Mouse (Mus musculus) limb, embryonic 11.5 days (tissue): ENCODE measurements around the gene Inpp4b. TPM values are rescaled to one million over a fixed set of nuclear protein-coding genes. Genes with fewer than 3 reads are reported as not detected.

Experiments used
- ATAC-seq: fragments of 200-750 bp; cut with Nextera tagmentation; 2 replicates; pipeline ENCODE4 v1.8.0; 2017; ENCODE audit warnings: low read depth; ENCODE audit not compliant: insufficient number of reproducible peaks, low FRiP score, low TSS enrichment
- DNase-seq: peaks from one replicate; pipeline ENCODE4 v3.0.0-alpha.2; 2015; ENCODE audit warnings: low spot score
- H3K27ac ChIP-seq: fragments of 300-500 bp; sonication (generic); replicated peaks from 2 replicates; pipeline ENCODE4 v1.5.1; 2014; ENCODE audit warnings: low read depth, mild to moderate bottlenecking, low read length
- H3K27me3 ChIP-seq: fragments of 300-500 bp; sonication (generic); 2 replicates; pipeline ENCODE4 v1.6.1; 2014; ENCODE audit warnings: mild to moderate bottlenecking, low read length, mixed read lengths; ENCODE audit not compliant: control insufficient read depth, insufficient read depth
- H3K36me3 ChIP-seq: fragments of 300-500 bp; sonication (generic); 2 replicates; pipeline ENCODE4 v1.6.1; 2014; ENCODE audit warnings: mild to moderate bottlenecking, low read length, moderate library complexity, mixed read lengths; ENCODE audit not compliant: control insufficient read depth, insufficient read depth
- H3K4me1 ChIP-seq: fragments of 300-500 bp; sonication (generic); 2 replicates; pipeline ENCODE4 v1.6.1; 2014; ENCODE audit warnings: low read length, mixed read lengths; ENCODE audit not compliant: control insufficient read depth, insufficient read depth
- H3K4me2 ChIP-seq: fragments of 300-500 bp; sonication (generic); 2 replicates; pipeline ENCODE4 v1.6.1; 2014; ENCODE audit warnings: low read depth, mild to moderate bottlenecking, moderate library complexity; ENCODE audit not compliant: severe bottlenecking
- H3K4me3 ChIP-seq: fragments of 300-500 bp; sonication (generic); 2 replicates; pipeline ENCODE4 v1.5.1; 2014; ENCODE audit warnings: low read depth, low read length
- H3K9ac ChIP-seq: fragments of 300-500 bp; sonication (generic); 2 replicates; pipeline ENCODE4 v1.6.1; 2014; ENCODE audit warnings: mild to moderate bottlenecking, low read length
- H3K9me3 ChIP-seq: fragments of 300-500 bp; sonication (generic); 2 replicates; pipeline ENCODE4 v1.6.1; 2016; ENCODE audit warnings: low read length; ENCODE audit not compliant: control insufficient read depth
- WGBS: fragments of 180-500 bp; shearing (Covaris S2); extraction: QIAGEN DNeasy Blood & Tissue Kit; methylation state at CpG from one replicate; pipeline ENCODE4 v1.1.7; 2014; 5-methylcytosine and 5-hydroxymethylcytosine counted together
- polyA plus RNA-seq: library from polyadenylated mRNA; unstranded; fragments of >200 nt; fragmentation: Nextera tagmentation; extraction: Ambion mirVana; gene quantifications from 2 replicates; pipeline ENCODE4 v1.2.1, GENCODE M21; 2014

The Inpp4b gene
- polyA plus RNA-seq, 1 experiment from 2014 or later, result 8.8 TPM

GRCm38 (mm10) chr8:81601136-81601535 lies 258.8 kb downstream of the Inpp4b start:
- DNase-seq (no peak), ATAC-seq (no peak)
- H3K27me3 ChIP-seq, result no peaks in the 10 kb centered on the region
- no peak overlapping the region for H3K27ac ChIP-seq
- H3K4me1 ChIP-seq, result no peaks in the 10 kb centered on the region
- no peaks in the 10 kb centered on the region for H3K36me3 ChIP-seq
- no peak overlapping the region for H3K4me3 ChIP-seq
- H3K4me2 ChIP-seq, result no peak overlapping the region
- no peak overlapping the region for H3K9ac ChIP-seq
- H3K9me3 ChIP-seq, result no peaks in the 10 kb centered on the region

GRCm38 (mm10) chr8:81608082-81608481 lies 265.7 kb downstream of the Inpp4b start:
- ATAC-seq, result no peak
- Histone ChIP-seq H3K9ac (no peak overlapping the region), H3K4me3 (no peak overlapping the region), H3K27ac (no peak overlapping the region), H3K4me1 (no peaks in the 10 kb centered on the region), H3K9me3 (no peaks in the 10 kb centered on the region), H3K4me2 (no peak overlapping the region), H3K36me3 (no peaks in the 10 kb centered on the region), H3K27me3 (no peaks in the 10 kb centered on the region)
- 96% methylated on average over 1 of the region's 1 CpGs for WGBS
- DNase-seq, result no peak

- no peak overlapping the region for H3K9ac ChIP-seq
- H3K27ac ChIP-seq, result no peak overlapping the region
- WGBS, result 84% methylated on average over 4 of the region's 4 CpGs
- DNase-seq (no peak), ATAC-seq (no peak)
- H3K27me3 ChIP-seq, result no peaks in the 10 kb centered on the region
- H3K4me3 ChIP-seq, result no peak overlapping the region
- no peak overlapping the region for H3K4me2 ChIP-seq
- H3K4me1 ChIP-seq, result no peaks in the 10 kb centered on the region
- H3K9me3 ChIP-seq, result no peaks in the 10 kb centered on the region
- no peaks in the 10 kb centered on the region for H3K36me3 ChIP-seq
These were observed 266.7 kb downstream of the Inpp4b start for GRCm38 (mm10) chr8:81609064-81609463.

- ATAC-seq (no peak), DNase-seq (no peak)
- Histone ChIP-seq H3K36me3 (no peaks in the 10 kb centered on the region), H3K9ac (no peak overlapping the region), H3K4me1 (no peaks in the 10 kb centered on the region), H3K27me3 (no peaks in the 10 kb centered on the region), H3K27ac (no peak overlapping the region), H3K4me3 (no peak overlapping the region), H3K9me3 (no peaks in the 10 kb centered on the region), H3K4me2 (no peak overlapping the region)
- 77% methylated on average over 2 of the region's 2 CpGs for WGBS
These were observed 270.3 kb downstream of the Inpp4b start for GRCm38 (mm10) chr8:81612611-81613010.

GRCm38 (mm10) chr8:81614135-81614534 lies 271.8 kb downstream of the Inpp4b start:
- DNase-seq, result no peak
- H3K27me3 ChIP-seq, result no peaks in the 10 kb centered on the region
- no peak overlapping the region for H3K27ac ChIP-seq
- no peak overlapping the region for H3K4me3 ChIP-seq
- no peak for ATAC-seq
- 76% methylated on average over 1 of the region's 1 CpGs for WGBS
- H3K36me3 ChIP-seq, result no peaks in the 10 kb centered on the region
- no peak overlapping the region for H3K4me2 ChIP-seq
- H3K9me3 ChIP-seq, result no peaks in the 10 kb centered on the region
- no peaks in the 10 kb centered on the region for H3K4me1 ChIP-seq
- no peak overlapping the region for H3K9ac ChIP-seq

- Histone ChIP-seq H3K4me2 (no peak overlapping the region), H3K4me1 (no peaks in the 10 kb centered on the region), H3K27ac (no peak overlapping the region), H3K27me3 (no peaks in the 10 kb centered on the region), H3K9me3 (no peaks in the 10 kb centered on the region), H3K36me3 (no peaks in the 10 kb centered on the region), H3K9ac (no peak overlapping the region), H3K4me3 (no peak overlapping the region)
- 72% methylated on average over 2 of the region's 2 CpGs for WGBS
- peak; percentile 65; the same call in 1 of the 2 replicates for ATAC-seq
- no peak for DNase-seq
These were observed 272.2 kb downstream of the Inpp4b start for GRCm38 (mm10) chr8:81614605-81615004.

GRCm38 (mm10) chr8:81615552-81615951 lies 273.2 kb downstream of the Inpp4b start:
- Histone ChIP-seq H3K9ac (no peak overlapping the region), H3K27ac (no peak overlapping the region), H3K36me3 (no peaks in the 10 kb centered on the region), H3K4me2 (no peak overlapping the region), H3K27me3 (no peaks in the 10 kb centered on the region), H3K4me3 (no peak overlapping the region), H3K4me1 (no peaks in the 10 kb centered on the region), H3K9me3 (no peaks in the 10 kb centered on the region)
- WGBS, result 76% methylated on average over 1 of the region's 1 CpGs
- no peak for ATAC-seq
- DNase-seq, result no peak

- ATAC-seq, result no peak
- Histone ChIP-seq H3K4me3 (no peak overlapping the region), H3K9me3 (no peaks in the 10 kb centered on the region), H3K9ac (no peak overlapping the region), H3K4me1 (no peaks in the 10 kb centered on the region), H3K27ac (no peak overlapping the region), H3K36me3 (no peaks in the 10 kb centered on the region), H3K27me3 (no peaks in the 10 kb centered on the region), H3K4me2 (no peak overlapping the region)
- 100% methylated on average over 3 of the region's 3 CpGs for WGBS
- no peak for DNase-seq
These were observed 276.6 kb downstream of the Inpp4b start for GRCm38 (mm10) chr8:81618918-81619317.

- H3K36me3 ChIP-seq, result no peaks in the 10 kb centered on the region
- H3K9ac ChIP-seq, result no peak overlapping the region
- H3K4me3 ChIP-seq, result no peak overlapping the region
- H3K27ac ChIP-seq, result no peak overlapping the region
- DNase-seq, result no peak
- H3K27me3 ChIP-seq, result no peaks in the 10 kb centered on the region
- no peaks in the 10 kb centered on the region for H3K4me1 ChIP-seq
- ATAC-seq, result no peak
- no peak overlapping the region for H3K4me2 ChIP-seq
- H3K9me3 ChIP-seq, result no peaks in the 10 kb centered on the region
- 72% methylated on average over 1 of the region's 1 CpGs for WGBS
These were observed 292.7 kb downstream of the Inpp4b start for GRCm38 (mm10) chr8:81635015-81635414.
